Mouse (Mus musculus) fibroblast of lung, adult 2 months (primary cell): ENCODE results near the gene Dgka.
"Not testable (repeated sequence)": the region's sequence is repeated elsewhere in the genome, so short reads cannot be mapped to it uniquely, and the experiment has no call there.

ENCODE experiments used
- DNase-seq: peaks from one replicate; pipeline ENCODE4 v3.0.0-alpha.2; 2011; ENCODE audit warnings: low read depth

The Dgka gene

DNA sequence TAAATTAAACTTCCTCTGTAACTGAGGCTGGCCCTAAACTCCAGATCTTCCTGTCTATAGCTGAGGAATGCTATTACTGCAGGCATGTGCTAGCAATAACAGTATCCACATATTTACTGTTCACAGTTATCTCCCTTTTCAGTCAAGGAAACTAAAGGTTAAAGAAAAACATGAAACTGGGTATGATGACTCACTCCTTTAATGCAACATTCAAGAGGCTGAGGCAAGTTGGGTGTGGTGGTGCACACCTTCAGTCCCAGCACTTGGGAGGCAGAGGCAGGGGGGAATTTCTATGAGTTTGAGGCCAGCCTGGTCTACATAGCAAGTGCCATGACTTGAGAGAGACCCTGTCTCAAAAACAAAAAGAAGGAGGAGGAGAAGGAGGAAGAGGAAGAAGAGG, 12.7 kb downstream of the Dgka start:
- DNase-seq = no peak

DNA sequence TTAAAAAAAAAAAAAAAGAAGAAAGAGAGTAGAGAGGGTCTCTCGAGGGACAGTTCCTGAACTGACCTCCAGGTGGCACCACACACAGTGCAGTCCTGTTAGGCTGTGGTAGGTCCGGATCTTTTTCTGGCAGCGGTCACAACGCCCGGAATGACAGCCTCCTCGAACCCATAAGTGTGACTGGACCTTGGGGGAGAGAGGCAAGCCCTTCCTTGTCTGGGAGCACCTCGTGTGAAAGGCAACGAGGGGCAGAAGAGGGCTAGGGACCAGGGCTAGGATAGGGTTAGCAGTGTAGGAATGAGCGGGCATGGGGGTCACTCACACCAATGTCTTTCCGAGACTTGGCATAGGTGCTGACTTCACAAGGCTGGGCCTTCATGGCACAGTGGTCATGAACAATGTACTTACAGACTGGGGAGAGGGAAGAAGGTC, 13.6 kb downstream of the Dgka start:
- DNase-seq = peak; percentile 32

GRCm38 (mm10) chr10:128728059-128728458, 16.6 kb downstream of the Dgka start:
- no peak for DNase-seq

- DNase-seq = not testable (repeated sequence)
Measured at GRCm38 (mm10) chr10:128725466-128725865, 19.2 kb downstream of the Dgka start.

GRCm38 (mm10) chr10:128715559-128716537, 28.8 kb downstream of the Dgka start:
- no peak for DNase-seq

- DNase-seq = not testable (repeated sequence)
Measured at GRCm38 (mm10) chr10:128711318-128711717, 33.3 kb downstream of the Dgka start.

- no peak for DNase-seq
Measured at GRCm38 (mm10) chr10:128705317-128705693, 39.4 kb downstream of the Dgka start.

GRCm38 (mm10) chr10:128704491-128705316, 40.0 kb downstream of the Dgka start, which contains the start of gene Cdk2:
Gene Cdk2 (minus strand): TSS chr10:128705031.
- DNase-seq = peak; percentile 71

DNA sequence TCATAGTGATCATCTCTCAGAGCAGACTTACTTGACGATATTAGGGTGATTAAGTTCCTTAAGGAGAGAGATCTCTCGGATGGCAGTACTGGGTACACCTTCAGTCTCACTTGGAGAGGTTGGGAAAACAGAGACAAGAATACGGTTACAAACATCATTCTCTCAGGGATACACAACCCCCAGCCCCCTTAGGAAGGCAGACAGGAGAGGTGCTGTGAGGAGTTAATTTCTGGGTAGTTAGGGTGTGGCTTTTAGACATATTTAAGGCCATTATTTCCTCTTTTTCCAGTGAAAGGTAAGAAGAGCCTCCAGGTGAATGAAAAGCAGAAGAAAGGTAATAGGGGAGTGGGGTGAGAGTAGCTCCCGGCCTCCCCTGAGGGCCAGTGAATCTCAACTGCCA, 40.8 kb downstream of the Dgka start, which contains the start of gene Pmel:
TSS of gene Pmel (plus strand) at position 301 of the 400 bp plus-strand sequence.
- DNase-seq = no peak

DNA sequence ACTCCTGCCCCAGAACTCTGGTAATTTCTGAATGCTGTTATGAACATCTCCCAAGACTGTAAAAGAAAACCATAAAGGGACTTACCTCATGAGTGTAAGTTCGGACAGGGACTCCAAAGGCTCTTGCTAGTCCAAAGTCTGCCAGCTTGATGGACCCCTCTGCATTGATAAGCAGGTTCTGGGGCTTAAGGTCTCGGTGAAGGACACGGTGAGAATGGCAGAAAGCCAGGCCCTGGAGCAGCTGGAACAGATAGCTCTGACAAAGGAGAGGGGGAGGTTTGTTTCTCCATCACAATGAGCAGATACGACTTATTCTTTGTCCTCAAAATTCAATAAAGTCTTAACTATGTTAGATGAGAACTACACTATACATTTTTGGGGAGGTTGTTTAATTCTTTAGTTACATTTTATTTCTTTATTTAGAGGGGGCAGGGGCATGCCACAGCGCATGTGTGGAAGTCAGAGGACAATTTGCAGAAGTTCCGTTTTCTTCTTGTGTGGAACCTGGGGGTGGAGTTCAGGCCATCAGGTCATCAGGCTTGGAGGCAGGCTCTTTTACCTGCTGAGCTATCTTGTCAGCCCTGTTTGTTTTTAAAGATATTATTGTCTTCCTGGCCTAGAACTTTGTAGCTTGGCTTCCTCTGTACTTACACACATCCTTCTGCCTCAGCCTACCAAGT, 42.2 kb downstream of the Dgka start:
- no peak for DNase-seq

GRCm38 (mm10) chr10:128700712-128701111, 43.9 kb downstream of the Dgka start:
- DNase-seq = no peak

GRCm38 (mm10) chr10:128699611-128700010, 45.0 kb downstream of the Dgka start:
- no peak for DNase-seq

DNA sequence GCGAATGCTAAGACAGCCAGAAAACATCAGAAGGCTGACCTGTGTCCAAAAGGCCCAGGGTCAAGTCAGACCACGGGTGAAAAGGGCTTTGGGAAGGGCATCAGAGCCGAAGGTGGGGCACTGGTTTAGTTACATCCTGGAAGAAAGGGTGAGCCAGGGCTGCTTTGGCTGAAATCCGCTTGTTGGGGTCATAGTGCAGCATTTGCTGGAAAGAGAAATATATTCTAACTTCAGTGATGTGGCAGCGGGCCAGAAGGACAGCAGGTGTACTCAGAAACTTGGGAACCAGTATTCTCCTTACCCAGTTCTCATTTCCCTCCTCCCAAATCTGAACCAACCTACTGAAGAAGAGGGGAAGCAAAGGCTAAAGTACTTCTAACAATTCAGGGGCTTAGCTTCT, 45.6 kb downstream of the Dgka start:
- no peak for DNase-seq

DNA sequence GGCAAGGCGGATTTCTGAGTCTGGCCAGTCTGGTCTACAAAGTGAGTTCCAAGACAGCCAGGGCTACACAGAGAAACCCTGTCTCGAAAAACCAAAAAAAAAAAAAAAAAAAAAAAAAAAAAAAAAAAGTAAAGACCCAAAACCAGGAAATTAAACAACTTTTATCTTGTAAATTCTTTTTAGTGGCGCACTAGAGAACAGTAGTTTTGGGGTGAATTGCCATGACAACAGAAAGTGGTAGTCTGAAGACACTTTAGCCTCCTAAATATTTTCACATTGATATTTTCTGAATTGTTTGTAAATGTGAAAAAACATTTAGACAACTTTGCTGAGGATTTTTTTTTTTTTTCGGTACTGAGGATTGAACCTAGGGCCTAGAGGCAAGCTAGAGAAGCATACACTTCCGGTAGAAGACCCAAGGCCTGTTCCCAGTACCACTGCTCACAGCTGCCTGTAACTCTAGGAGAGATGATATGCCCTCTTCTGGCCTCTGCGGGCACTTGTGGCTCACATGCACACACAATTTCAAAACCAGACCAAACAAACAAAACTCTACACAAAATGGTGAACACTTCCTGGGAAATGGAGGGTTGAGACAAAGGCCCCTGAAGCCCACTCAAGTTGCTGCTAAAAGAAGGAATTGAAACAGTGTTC, 47.5 kb downstream of the Dgka start:
- DNase-seq = no peak

GRCm38 (mm10) chr10:128695992-128696807, 48.5 kb downstream of the Dgka start, which contains the start of gene Rab5b:
Gene Rab5b (minus strand): TSS chr10:128696264.
- peak; percentile 100 for DNase-seq

- peak; percentile 5 for DNase-seq
Measured at GRCm38 (mm10) chr10:128695411-128695991, 49.2 kb downstream of the Dgka start.

GRCm38 (mm10) chr10:128674469-128675008, 70.1 kb downstream of the Dgka start:
- no peak for DNase-seq

GRCm38 (mm10) chr10:128673763-128674468, 70.7 kb downstream of the Dgka start, which contains the start of gene Suox:
Gene Suox (minus strand): TSS chr10:128674073.
- DNase-seq = no peak

- DNase-seq = no peak
Measured at GRCm38 (mm10) chr10:128671148-128671547, 73.5 kb downstream of the Dgka start.
